Mouse (Mus musculus): ENCODE measurements around the gene Tent5a. TPM values are rescaled to one million over a fixed set of nuclear protein-coding genes. Genes with fewer than 3 reads are reported as not detected.

The Tent5a gene
- polyA plus RNA-seq, 1 experiment from 2014 or later: 2.5 TPM

DNA sequence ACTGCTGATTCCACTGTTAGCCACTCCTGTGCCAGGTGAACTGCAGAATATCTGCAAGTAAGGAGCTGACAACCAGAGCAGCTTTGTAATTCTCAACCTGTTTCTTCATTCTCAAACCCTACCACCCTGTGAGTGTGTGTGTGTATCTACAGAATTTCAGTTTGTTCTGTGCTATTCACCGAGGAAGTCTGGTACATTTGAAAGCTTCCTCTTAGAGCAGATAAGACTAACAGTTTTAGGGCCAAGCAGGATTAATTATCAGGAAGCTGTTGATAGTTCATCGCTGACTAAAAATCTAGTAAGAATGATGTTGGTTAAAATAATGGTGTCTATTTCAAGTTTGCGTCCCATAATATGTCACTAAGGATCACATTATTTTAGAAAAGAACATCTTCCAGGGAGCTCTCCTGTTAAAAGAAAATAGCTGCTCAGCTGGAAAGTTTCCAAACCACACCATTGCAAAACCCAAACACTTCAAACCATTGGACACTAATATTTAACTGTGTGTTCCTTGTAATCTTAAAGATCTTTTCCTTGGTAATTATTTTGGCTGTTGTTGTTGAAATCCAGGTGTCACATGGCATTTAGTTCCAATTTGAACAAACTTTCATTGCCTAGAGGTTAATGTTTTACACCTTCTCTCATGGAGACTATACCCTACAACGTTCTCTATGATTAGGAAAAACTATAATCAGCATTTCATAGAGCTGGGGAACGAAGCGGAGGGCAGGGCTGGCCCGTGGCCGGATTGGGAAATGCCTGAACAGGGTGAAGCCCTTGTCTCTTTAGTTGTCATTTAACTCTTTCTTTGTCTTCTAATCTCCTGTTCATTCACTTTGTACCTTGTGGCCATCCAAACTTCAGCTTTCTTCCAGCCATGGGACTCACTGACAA lies 16.0 kb upstream of the Tent5a start:
- Histone ChIP-seq H3K36me3 (ENCODE audit: control insufficient read depth, insufficient read depth, low read length) (no peaks in the 10 kb centered on the region), H3K9ac (ENCODE audit: low read length) (no peak overlapping the region), H3K9me3 (replicated peaks; ENCODE audit: control insufficient read depth, low read length) (no peaks in the 10 kb centered on the region), H3K27me3 (replicated peaks; ENCODE audit: control insufficient read depth, insufficient read depth, low read length) (no peaks in the 10 kb centered on the region), H3K4me2 (ENCODE audit: low read length) (no peak overlapping the region), H3K4me1 (ENCODE audit: control insufficient read depth, insufficient read depth, low read length) (no peaks in the 10 kb centered on the region), H3K4me3 (ENCODE audit: low read depth, low read length) (no peak overlapping the region), H3K27ac (ENCODE audit: low read depth, low read length) (no peak overlapping the region)
- ATAC-seq (no peak), DNase-seq (ENCODE audit: low spot score) (no peak)
- 86% methylated on average over 8 of the region's 8 CpGs for WGBS

DNA sequence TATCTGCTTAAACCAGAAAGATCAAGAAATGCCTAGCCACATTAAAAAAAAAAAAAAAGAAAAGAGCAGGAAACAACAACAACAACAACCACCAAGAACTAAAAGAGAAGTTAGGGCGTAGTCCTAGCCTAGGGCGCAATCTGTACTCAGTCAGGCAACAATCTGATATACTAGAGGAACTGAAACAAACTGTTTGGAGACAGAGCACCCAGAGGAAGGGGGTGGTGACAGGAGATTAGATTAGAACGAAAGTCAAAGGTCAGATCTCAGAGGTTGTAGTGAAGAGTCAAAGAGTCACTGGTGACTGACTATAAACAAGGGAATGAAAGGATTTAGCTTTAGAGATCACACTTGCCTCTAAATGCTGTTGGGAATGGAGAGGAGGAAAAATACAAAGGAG lies 13.2 kb upstream of the Tent5a start:
- Histone ChIP-seq H3K27me3 (replicated peaks; ENCODE audit: control insufficient read depth, insufficient read depth, low read length) (no peaks in the 10 kb centered on the region), H3K4me1 (ENCODE audit: control insufficient read depth, insufficient read depth, low read length) (no peaks in the 10 kb centered on the region), H3K4me2 (ENCODE audit: low read length) (no peak overlapping the region), H3K27ac (ENCODE audit: low read depth, low read length) (no peak overlapping the region), H3K9me3 (replicated peaks; ENCODE audit: control insufficient read depth, low read length) (no peaks in the 10 kb centered on the region), H3K36me3 (ENCODE audit: control insufficient read depth, insufficient read depth, low read length) (no peaks in the 10 kb centered on the region), H3K9ac (ENCODE audit: low read length) (no peak overlapping the region), H3K4me3 (ENCODE audit: low read depth, low read length) (no peak overlapping the region)
- no peak for DNase-seq (ENCODE audit: low spot score)
- no peak for ATAC-seq
- 70% methylated on average over 3 of the region's 3 CpGs for WGBS

DNA sequence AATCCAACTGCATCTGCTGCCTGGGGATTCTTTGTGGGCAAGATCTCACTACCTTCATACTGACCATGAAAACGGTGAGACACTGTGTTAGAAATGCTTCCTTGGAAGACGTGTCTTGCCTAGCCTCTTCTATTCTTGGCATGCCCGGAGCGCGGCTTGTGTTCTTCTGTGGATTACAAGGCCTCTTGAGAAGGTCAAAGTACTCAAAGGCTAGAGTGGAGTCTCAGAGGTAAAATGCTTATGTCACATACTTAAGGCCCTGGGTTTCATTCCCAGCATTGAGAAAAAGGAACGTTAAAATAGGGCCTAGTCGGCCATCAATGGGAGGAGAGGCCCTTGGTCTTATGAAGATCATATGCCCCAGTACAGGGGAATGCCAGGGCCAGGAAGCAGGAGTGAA lies 8.9 kb upstream of the Tent5a start:
- DNase-seq (ENCODE audit: low spot score) (no peak), ATAC-seq (no peak)
- no peak overlapping the region for H3K9ac ChIP-seq (ENCODE audit: low read length)
- no peak overlapping the region for H3K4me3 ChIP-seq (ENCODE audit: low read depth, low read length)
- 93% methylated on average over 7 of the region's 7 CpGs for WGBS
- H3K27me3 ChIP-seq (replicated peaks; ENCODE audit: control insufficient read depth, insufficient read depth, low read length): no peaks in the 10 kb centered on the region
- no peak overlapping the region for H3K4me2 ChIP-seq (ENCODE audit: low read length)
- H3K27ac ChIP-seq (ENCODE audit: low read depth, low read length): no peak overlapping the region
- H3K36me3 ChIP-seq (ENCODE audit: control insufficient read depth, insufficient read depth, low read length): no peaks in the 10 kb centered on the region
- no peaks in the 10 kb centered on the region for H3K4me1 ChIP-seq (ENCODE audit: control insufficient read depth, insufficient read depth, low read length)
- no peaks in the 10 kb centered on the region for H3K9me3 ChIP-seq (replicated peaks; ENCODE audit: control insufficient read depth, low read length)

DNA sequence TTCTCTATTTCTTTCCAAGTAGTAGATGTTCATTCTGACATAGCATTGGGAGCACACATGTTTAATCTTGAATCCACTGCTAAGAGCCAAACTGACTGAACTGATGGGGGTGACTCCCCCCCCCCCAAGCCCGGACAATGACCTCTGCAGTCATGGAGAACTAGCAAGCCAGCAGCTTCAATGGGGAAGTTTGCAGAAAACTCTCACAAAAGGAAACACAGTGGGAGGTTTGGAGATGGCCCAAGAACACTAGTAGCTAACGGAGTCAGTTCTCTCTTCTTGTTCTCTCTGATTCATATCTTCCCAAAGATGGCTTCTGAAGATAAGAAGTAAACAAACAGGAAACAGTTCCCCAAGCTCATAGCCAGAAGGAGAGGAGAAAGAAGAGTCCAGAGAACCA lies 4.4 kb upstream of the Tent5a start:
- H3K4me3 ChIP-seq (ENCODE audit: low read depth, low read length): no peak overlapping the region
- no peak overlapping the region for H3K4me2 ChIP-seq (ENCODE audit: low read length)
- 0 out of 2 replicates have a peak, but pooled peaks cover 4% of the 10 kb centered on the region for H3K27me3 ChIP-seq (replicated peaks; ENCODE audit: control insufficient read depth, insufficient read depth, low read length)
- H3K9me3 ChIP-seq (replicated peaks; ENCODE audit: control insufficient read depth, low read length): no peaks in the 10 kb centered on the region
- H3K4me1 ChIP-seq (ENCODE audit: control insufficient read depth, insufficient read depth, low read length): no peaks in the 10 kb centered on the region
- DNase-seq (ENCODE audit: low spot score): no peak
- H3K36me3 ChIP-seq (ENCODE audit: control insufficient read depth, insufficient read depth, low read length): no peaks in the 10 kb centered on the region
- H3K27ac ChIP-seq (ENCODE audit: low read depth, low read length): no peak overlapping the region
- H3K9ac ChIP-seq (ENCODE audit: low read length): no peak overlapping the region
- 65% methylated on average over 2 of the region's 2 CpGs for WGBS
- ATAC-seq: no peak

DNA sequence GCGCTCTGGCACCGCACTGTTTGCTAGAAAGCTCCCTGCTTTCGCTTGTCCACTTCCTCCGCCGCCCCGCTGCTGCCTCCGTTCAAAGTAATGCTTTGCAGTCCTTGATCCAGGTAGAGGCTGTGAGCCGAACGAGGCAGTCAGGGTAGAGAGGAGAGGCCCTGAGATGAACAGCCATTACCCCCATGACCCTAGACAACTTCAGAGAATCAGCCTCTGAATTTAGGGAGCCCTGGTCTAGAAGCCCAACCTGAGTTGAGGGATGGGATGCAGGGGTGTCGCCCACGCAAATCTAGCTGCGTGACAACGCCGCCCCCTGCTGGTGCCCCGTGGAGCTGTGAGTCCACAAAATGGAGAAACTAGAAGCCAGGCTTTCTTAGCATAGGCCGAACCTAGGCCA lies 1.1 kb upstream of the Tent5a start:
- H3K27me3 ChIP-seq (replicated peaks; ENCODE audit: control insufficient read depth, insufficient read depth, low read length): peaks cover 7% of the 10 kb centered on the region; the same call in 1 of the 2 replicates
- H3K9ac ChIP-seq (ENCODE audit: low read length): peak overlapping the region; percentile 58
- peak overlapping the region; percentile 62 for H3K4me3 ChIP-seq (ENCODE audit: low read depth, low read length)
- no peaks in the 10 kb centered on the region for H3K36me3 ChIP-seq (ENCODE audit: control insufficient read depth, insufficient read depth, low read length)
- ATAC-seq (peak; percentile 63), DNase-seq (ENCODE audit: low spot score) (peak; percentile 88)
- H3K9me3 ChIP-seq (replicated peaks; ENCODE audit: control insufficient read depth, low read length): no peaks in the 10 kb centered on the region
- 0 out of 2 replicates have a peak overlapping the region, but pooled peaks have one; percentile 33 for H3K27ac ChIP-seq (ENCODE audit: low read depth, low read length)
- under 1% methylated on average over 16 of the region's 16 CpGs for WGBS
- peaks cover 3% of the 10 kb centered on the region; the same call in 1 of the 2 replicates for H3K4me1 ChIP-seq (ENCODE audit: control insufficient read depth, insufficient read depth, low read length)
- peak overlapping the region; percentile 93 for H3K4me2 ChIP-seq (ENCODE audit: low read length)

DNA sequence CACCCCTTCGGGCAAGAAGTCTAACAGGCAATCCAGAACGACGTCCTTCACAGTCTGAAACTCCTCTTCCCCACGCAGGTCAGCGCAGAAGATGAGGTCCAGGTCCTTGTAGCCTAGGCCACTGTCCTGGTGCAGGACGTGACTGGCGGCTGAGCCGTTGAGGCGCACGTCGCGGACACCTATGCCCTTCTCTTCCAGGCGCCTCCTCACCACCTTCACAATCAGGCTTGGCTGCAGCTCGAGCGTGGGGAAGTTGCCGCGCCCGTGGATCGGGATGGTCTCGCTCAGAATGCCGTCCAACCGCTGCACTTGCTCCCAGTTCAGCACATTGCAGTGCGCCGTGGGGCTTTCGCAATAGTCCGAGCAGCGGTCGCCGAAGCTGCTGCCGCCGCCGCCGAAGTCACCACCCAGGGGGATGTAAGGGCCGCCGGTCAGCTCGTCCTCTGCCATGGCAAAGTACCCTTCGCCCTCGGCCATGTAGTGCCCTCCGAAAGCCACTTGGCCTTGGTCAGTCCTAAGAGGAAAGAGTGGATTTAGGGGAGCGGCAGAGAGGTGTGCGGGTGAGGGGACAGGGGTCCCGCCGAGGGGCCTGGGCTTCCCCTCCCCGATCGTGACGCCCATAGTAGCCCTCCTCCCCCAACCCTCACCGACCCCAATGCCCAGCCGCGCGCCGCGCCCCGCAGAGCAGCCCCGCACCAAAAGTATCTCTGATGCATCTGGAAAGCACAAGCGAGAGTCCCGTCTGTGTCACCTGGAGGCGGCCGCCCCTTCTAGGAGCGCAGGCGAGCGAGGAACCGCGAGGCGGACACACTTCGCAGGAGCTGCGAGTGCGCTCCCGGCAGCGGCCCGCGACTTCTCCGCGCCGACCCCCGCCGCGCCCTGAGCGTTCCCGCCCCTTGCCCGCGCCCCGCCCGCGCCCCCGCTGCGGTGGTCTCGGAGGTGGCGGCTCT lies 581 bp downstream of the Tent5a start:
- Histone ChIP-seq H3K27me3 (replicated peaks; ENCODE audit: control insufficient read depth, insufficient read depth, low read length) (peaks cover 7% of the 10 kb centered on the region; the same call in 1 of the 2 replicates), H3K9ac (ENCODE audit: low read length) (peak overlapping the region; percentile 58), H3K4me1 (ENCODE audit: control insufficient read depth, insufficient read depth, low read length) (peaks cover 3% of the 10 kb centered on the region; the same call in 1 of the 2 replicates), H3K36me3 (ENCODE audit: control insufficient read depth, insufficient read depth, low read length) (no peaks in the 10 kb centered on the region), H3K27ac (ENCODE audit: low read depth, low read length) (no peak overlapping the region), H3K4me2 (ENCODE audit: low read length) (peak overlapping the region; percentile 93), H3K4me3 (ENCODE audit: low read depth, low read length) (peak overlapping the region; percentile 62), H3K9me3 (replicated peaks; ENCODE audit: control insufficient read depth, low read length) (no peaks in the 10 kb centered on the region)
- DNase-seq (ENCODE audit: low spot score): peak; percentile 23
- under 1% methylated on average over 83 of the region's 88 CpGs for WGBS
- ATAC-seq: peak; percentile 60

DNA sequence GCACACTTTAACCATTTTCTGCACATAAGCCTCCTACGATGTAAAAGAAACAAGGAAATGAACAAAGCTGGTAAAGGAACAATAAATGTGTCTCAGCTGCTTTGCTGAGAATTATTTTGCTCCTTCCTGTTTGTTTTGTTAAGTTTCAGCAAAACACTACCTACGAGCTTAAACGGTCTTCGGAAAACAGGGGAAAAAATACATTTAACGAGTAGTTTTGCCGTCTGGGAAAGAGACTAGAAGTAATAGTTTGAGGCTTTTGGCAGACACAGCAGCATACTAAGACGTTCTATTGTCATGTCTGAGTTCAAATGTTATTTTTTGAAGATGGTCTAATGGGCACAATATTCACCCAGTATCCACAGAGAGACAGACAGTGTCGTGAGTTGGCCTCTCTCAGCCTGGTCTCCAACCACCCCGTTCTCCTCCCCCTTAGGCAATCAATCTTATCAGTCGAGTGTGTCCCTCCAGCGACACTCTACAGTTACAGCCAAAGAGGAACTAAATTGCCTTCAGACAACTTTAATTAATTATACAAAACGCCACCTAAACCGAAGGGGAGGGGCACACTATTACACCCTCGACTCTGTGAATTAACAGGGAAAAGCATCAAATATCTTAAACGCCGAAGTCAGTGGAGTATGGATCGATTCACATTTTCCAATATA lies 1.8 kb downstream of the Tent5a start:
- H3K4me2 ChIP-seq (ENCODE audit: low read length): peak overlapping the region; percentile 93
- ATAC-seq (no peak), DNase-seq (ENCODE audit: low spot score) (peak; percentile 10)
- no peak overlapping the region for H3K9ac ChIP-seq (ENCODE audit: low read length)
- H3K4me1 ChIP-seq (ENCODE audit: control insufficient read depth, insufficient read depth, low read length): peaks cover 3% of the 10 kb centered on the region; the same call in 1 of the 2 replicates
- H3K4me3 ChIP-seq (ENCODE audit: low read depth, low read length): peak overlapping the region; percentile 62; the same call in 1 of the 2 replicates
- 35% methylated on average over 17 of the region's 17 CpGs for WGBS
- H3K36me3 ChIP-seq (ENCODE audit: control insufficient read depth, insufficient read depth, low read length): no peaks in the 10 kb centered on the region
- no peaks in the 10 kb centered on the region for H3K9me3 ChIP-seq (replicated peaks; ENCODE audit: control insufficient read depth, low read length)
- peaks cover 7% of the 10 kb centered on the region; the same call in 1 of the 2 replicates for H3K27me3 ChIP-seq (replicated peaks; ENCODE audit: control insufficient read depth, insufficient read depth, low read length)
- H3K27ac ChIP-seq (ENCODE audit: low read depth, low read length): no peak overlapping the region

DNA sequence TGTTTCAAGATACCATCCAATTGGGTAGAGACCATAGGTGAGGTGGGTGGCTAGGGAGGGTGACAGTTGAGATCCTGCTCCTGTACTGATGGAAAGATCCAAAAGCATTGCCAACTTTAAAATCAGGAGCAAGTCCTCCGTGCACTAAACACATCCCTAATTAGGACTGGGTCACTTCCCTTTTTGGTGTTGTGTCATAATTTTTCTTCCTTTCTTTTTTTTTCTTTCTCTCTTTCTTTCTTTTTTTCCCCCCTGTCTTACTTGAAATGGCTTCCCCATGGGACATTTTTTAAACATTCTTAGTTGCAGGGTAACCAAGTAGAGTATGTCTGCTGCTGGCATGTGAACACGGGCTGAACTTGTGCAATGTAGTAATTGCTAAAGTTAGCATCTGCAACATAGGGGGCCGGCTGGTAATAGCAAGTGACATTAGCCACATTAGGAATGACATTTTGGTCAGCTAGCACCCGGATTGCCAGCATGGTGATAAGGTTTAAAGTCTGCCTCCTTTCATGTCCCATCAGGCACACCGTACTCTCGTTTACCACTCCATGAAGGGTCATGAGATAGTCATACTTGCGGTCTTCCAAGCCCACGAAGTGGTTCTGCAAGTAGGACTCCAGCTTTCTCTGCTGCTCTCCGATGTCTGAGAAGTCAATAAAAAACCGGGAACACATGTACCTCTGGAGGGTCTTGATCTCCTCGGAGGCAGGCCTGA lies 2.8 kb downstream of the Tent5a start:
- DNase-seq (ENCODE audit: low spot score) (no peak), ATAC-seq (no peak)
- Histone ChIP-seq H3K9ac (ENCODE audit: low read length) (no peak overlapping the region), H3K4me1 (ENCODE audit: control insufficient read depth, insufficient read depth, low read length) (peaks cover 3% of the 10 kb centered on the region; the same call in 1 of the 2 replicates), H3K9me3 (replicated peaks; ENCODE audit: control insufficient read depth, low read length) (no peaks in the 10 kb centered on the region), H3K4me3 (ENCODE audit: low read depth, low read length) (no peak overlapping the region), H3K4me2 (ENCODE audit: low read length) (no peak overlapping the region), H3K27me3 (replicated peaks; ENCODE audit: control insufficient read depth, insufficient read depth, low read length) (peaks cover 7% of the 10 kb centered on the region; the same call in 1 of the 2 replicates), H3K36me3 (ENCODE audit: control insufficient read depth, insufficient read depth, low read length) (no peaks in the 10 kb centered on the region), H3K27ac (ENCODE audit: low read depth, low read length) (no peak overlapping the region)
- 89% methylated on average over 11 of the region's 11 CpGs for WGBS
